Mouse (Mus musculus): ENCODE data around the gene M1ap.

The M1ap gene

DNA sequence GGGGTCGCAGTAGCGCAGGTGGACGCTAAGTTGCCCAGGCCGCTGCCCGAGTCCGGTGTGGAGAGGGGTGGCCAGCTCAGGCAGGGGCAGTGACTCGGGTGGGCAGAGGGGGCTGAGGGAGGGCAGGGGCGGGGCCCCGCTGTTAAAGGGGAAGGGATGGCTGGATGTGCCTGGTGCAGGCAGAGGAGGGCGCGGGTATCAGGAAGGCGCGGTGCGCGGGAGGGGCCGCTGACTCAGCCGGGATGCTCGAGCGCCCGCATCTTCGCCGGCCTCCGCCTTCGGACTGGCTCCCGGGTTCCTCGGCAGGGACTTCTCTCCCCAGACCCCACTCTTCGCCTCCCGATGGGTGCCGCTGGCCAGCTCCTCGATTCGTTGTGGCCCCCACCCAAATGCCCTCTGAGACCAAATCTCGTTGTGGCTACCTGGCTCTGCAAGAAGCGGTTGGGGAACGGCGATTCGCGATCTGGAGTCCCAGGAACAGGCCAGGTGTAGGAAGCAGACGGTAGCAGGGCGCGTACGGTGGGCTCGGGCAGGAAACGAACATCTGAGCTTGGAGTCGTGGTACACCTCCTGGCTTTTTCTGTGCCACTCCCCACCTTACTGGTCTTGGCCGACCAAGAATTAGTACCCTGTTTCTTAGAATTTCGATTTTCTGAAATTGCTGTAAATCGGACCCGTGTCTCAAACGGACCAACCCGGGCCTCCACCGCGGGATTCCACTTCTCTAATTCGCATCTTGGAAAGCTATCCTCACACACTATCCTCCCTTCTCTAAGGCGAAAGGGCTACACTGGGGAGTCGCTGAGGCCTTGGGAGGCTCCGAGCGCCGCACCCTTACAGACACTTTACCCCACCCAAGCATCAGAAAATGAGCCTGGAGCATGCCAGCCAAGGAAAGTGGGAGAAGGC, 123.9 kb downstream of the M1ap start:
- peak; percentile 68 for DNase-seq (ENCODE audit: extremely low spot score)

DNA sequence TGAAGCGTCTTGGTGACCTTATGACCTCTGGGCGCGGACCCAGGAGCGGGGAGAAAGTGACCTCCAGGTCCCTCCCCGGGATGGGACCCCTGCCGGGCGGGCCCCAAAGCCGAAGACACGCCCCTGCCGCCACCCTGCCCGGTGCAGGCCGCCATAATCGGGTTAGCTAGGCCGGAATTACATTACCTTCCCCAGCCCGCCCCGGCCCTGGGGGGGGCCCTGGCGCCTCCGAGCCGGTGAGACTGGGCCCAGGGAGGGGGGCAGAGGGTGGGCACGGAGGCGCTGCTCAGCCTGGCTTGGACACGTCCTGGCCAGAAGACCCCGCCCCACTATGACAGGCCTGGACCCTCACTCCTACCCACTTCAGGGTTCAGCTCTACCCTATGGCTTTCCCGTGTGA, 124.5 kb downstream of the M1ap start:
- DNase-seq (ENCODE audit: extremely low spot score), result no peak

DNA sequence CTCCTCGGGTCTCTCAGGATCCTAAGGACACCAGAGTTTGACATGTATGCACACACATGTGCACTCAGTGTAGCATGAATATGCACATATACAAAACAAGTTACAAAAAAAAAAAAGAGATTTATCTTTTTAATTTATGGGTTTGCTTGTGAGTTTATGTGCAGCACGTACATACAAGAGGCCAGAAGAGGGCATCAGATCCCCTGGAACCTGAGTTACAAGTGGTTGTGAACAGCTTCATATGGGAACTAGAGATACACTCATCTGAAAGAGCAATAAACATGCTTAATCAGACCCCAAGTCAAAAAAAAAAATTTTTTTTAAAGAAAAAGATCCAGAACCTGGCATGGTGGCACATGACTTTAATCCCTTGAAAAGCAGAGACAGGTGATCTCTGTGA, 128.3 kb downstream of the M1ap start:
- no peak for DNase-seq (ENCODE audit: extremely low spot score)

DNA sequence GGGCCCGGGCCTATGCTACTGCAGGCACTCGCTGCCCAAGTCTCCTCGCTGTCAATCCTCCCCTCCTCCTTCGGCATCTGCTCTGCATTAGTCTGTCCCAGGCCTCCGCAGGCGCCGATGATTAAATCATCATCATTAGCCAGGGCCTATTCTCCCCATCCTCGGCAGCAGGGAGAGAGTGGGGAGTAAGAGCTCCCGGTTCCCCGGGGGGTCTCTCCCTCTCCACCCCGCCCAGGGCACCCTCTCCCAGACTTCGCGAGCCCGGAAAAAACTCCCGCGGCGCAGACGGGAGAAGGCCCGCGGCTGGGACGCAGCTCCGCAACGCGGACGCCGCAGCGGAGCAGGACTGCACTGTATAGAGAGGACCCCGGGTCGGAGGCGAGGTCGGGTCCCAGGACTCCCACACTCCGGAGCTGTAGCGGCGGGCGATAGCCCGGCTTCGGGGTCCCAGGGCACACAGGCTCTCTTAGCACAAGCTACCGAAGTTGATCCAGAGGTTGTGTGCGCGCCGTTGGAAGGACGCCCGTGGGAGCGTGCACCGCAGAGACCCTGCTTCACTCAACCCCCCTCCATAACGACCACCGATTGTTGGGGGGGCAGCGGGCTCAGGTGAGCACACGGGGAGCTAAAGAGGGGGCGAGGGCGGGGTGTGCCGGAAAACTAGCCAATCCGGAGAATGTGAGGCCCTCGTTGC, 131.1 kb downstream of the M1ap start, which contains the start of gene Pcgf1:
Gene Pcgf1 (plus strand): TSS at position 240 of the 694 bp plus-strand sequence.
- DNase-seq (ENCODE audit: extremely low spot score), result peak; percentile 59

DNA sequence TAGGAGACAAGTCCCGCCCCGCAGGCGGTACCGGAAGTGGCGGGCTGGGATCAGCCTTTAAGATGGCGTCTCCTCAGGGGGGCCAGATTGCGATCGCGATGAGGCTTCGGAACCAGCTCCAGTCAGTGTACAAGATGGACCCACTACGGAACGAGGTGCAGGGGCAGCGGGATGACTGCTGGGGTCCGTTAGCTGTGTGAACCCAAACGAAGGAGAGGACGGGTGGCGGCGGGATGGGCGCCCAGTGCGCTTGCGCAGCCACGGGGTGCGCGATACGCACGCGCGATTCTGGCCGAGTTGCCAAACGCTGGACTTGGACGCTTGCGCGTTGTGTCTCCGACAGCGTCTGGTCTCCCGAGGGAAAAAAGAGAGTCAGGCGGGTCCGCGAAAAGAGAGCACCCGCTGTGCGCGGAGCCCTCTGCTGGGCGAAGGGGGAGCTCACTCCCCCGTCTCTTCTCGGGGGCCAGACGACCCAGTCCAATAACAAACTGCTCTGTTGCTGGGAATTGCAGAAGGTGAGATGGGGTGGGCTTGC, 131.7 kb downstream of the M1ap start:
- peak; percentile 99 for DNase-seq (ENCODE audit: extremely low spot score)

All from embryo, embryonic 9.5 days (tissue).